ENCODE assay signal across 17 mouse cellular contexts in genomic region chr5:92901870-92902269, GRCm38 (mm10).
DNase-seq lines count a peak whose midpoint lies in the region; ATAC-seq lines count a peak whose summit lies in the region.
"Had no signal": no experiment of that assay in that cellular context is flagged by ENCODE, and none has a peak within 500 bp of the region (broad histone marks: within the 10 kb centered on the region; RNA-seq: fewer than 3 reads in every experiment).

No protein-coding gene starts in this region.

- peak; percentile 38 for DNase-seq in embryo, embryonic 10 days (ENCODE audit: low spot score)
- no peak for DNase-seq in embryo, embryonic 10.5 days (ENCODE audit: low spot score)
- no peak for DNase-seq in hindbrain, embryonic 10.5 days (ENCODE audit: low spot score)
- peak; percentile 83 for DNase-seq in midbrain, embryonic 11.5 days (ENCODE audit: low spot score, missing footprints)
- no peak for DNase-seq in midbrain, embryonic 10.5 days (ENCODE audit: low spot score)
- no peak for DNase-seq in layer of hippocampus, adult 11-12 months (ENCODE audit: low spot score)
- DNase-seq: adrenal gland, postnatal 10 days; cerebellum, adult 2 months; cerebellum, postnatal 25 days; lung, adult 2 months; lung, postnatal 14 days; thymus, postnatal 14 days had no signal

- no peak for ATAC-seq in hindbrain, embryonic 13.5 days (ENCODE audit: low FRiP score)
- no peak for ATAC-seq in midbrain, embryonic 11.5 days (ENCODE audit: low FRiP score)
- ATAC-seq: forebrain, embryonic 13.5 days; liver, embryonic 12.5 days; midbrain, embryonic 13.5 days had no signal

- H3K27ac ChIP-seq in hindbrain, embryonic 10.5 days, result 0 out of 2 replicates have a peak overlapping the region, but pooled peaks have one; percentile 16
- H3K27ac ChIP-seq in hindbrain, embryonic 13.5 days, result no peak overlapping the region
- no peak overlapping the region for H3K27ac ChIP-seq in midbrain, embryonic 11.5 days (ENCODE audit: low read depth, low read length)
- H3K27ac ChIP-seq in midbrain, embryonic 10.5 days (replicated peaks), result no peak overlapping the region
- H3K27ac ChIP-seq: forebrain, embryonic 13.5 days; limb, embryonic 12.5 days; liver, embryonic 12.5 days; midbrain, embryonic 13.5 days had no signal

- H3K4me1 ChIP-seq in hindbrain, embryonic 10.5 days (replicated peaks), result peaks cover 87% of the 10 kb centered on the region
- H3K4me1 ChIP-seq in hindbrain, embryonic 13.5 days (replicated peaks), result peaks cover 48% of the 10 kb centered on the region
- H3K4me1 ChIP-seq in midbrain, embryonic 11.5 days (ENCODE audit: control insufficient read depth, insufficient read depth, low read length), result peaks cover 44% of the 10 kb centered on the region
- H3K4me1 ChIP-seq in midbrain, embryonic 10.5 days, result peaks cover 90% of the 10 kb centered on the region

- no peaks in the 10 kb centered on the region for H3K27me3 ChIP-seq in hindbrain, embryonic 10.5 days (ENCODE audit: insufficient read depth, poor library complexity, severe bottlenecking)
- H3K27me3 ChIP-seq in hindbrain, embryonic 13.5 days, result no peaks in the 10 kb centered on the region
- H3K27me3 ChIP-seq in midbrain, embryonic 11.5 days (ENCODE audit: control insufficient read depth, insufficient read depth, low read length), result no peaks in the 10 kb centered on the region
- no peaks in the 10 kb centered on the region for H3K27me3 ChIP-seq in midbrain, embryonic 10.5 days (ENCODE audit: low read depth, poor library complexity, severe bottlenecking)
- H3K27me3 ChIP-seq: forebrain, embryonic 13.5 days; limb, embryonic 12.5 days; midbrain, embryonic 13.5 days had no signal

- WGBS in hindbrain, embryonic 10.5 days, result 57% methylated on average over 7 of the region's 7 CpGs
- 68% methylated on average over 7 of the region's 7 CpGs for WGBS in hindbrain, embryonic 13.5 days
- 65% methylated on average over 7 of the region's 7 CpGs for WGBS in midbrain, embryonic 11.5 days
- 71% methylated on average over 7 of the region's 7 CpGs for WGBS in midbrain, embryonic 10.5 days

- no peak overlapping the region for H3K9ac ChIP-seq in hindbrain, embryonic 13.5 days
- no peak overlapping the region for H3K9ac ChIP-seq in midbrain, embryonic 11.5 days (ENCODE audit: low read length)
- H3K9ac ChIP-seq: forebrain, embryonic 13.5 days; limb, embryonic 12.5 days; liver, embryonic 12.5 days; midbrain, embryonic 13.5 days had no signal

- no peak overlapping the region for H3K4me2 ChIP-seq in hindbrain, embryonic 13.5 days
- H3K4me2 ChIP-seq in midbrain, embryonic 11.5 days, result no peak overlapping the region
- H3K4me2 ChIP-seq: forebrain, embryonic 13.5 days; limb, embryonic 12.5 days; liver, embryonic 12.5 days; midbrain, embryonic 13.5 days had no signal

- peaks cover 9% of the 10 kb centered on the region; the same call in 1 of the 2 replicates for H3K36me3 ChIP-seq in hindbrain, embryonic 10.5 days
- no peaks in the 10 kb centered on the region for H3K36me3 ChIP-seq in hindbrain, embryonic 13.5 days
- no peaks in the 10 kb centered on the region for H3K36me3 ChIP-seq in midbrain, embryonic 11.5 days (ENCODE audit: control insufficient read depth, insufficient read depth, low read length)
- H3K36me3 ChIP-seq in midbrain, embryonic 10.5 days, result peaks cover 9% of the 10 kb centered on the region
- H3K36me3 ChIP-seq: limb, embryonic 12.5 days; liver, embryonic 12.5 days; midbrain, embryonic 13.5 days had no signal

- no peak overlapping the region for H3K4me3 ChIP-seq in hindbrain, embryonic 10.5 days
- no peak overlapping the region for H3K4me3 ChIP-seq in hindbrain, embryonic 13.5 days
- no peak overlapping the region for H3K4me3 ChIP-seq in midbrain, embryonic 11.5 days (ENCODE audit: low read depth, low read length)
- no peak overlapping the region for H3K4me3 ChIP-seq in midbrain, embryonic 10.5 days
- H3K4me3 ChIP-seq: forebrain, embryonic 13.5 days; limb, embryonic 12.5 days; liver, embryonic 12.5 days; midbrain, embryonic 13.5 days had no signal

- H3K9me3 ChIP-seq in hindbrain, embryonic 10.5 days, result no peaks in the 10 kb centered on the region
- no peaks in the 10 kb centered on the region for H3K9me3 ChIP-seq in hindbrain, embryonic 13.5 days
- H3K9me3 ChIP-seq in midbrain, embryonic 11.5 days (ENCODE audit: control insufficient read depth, low read length), result no peaks in the 10 kb centered on the region
- H3K9me3 ChIP-seq in midbrain, embryonic 10.5 days (replicated peaks), result no peaks in the 10 kb centered on the region
- H3K9me3 ChIP-seq: forebrain, embryonic 13.5 days; limb, embryonic 12.5 days; liver, embryonic 12.5 days; midbrain, embryonic 13.5 days had no signal

Comparison
In these comparisons a context has a peak if more than half of its experiments do, and no peak if none do; other contexts are left out.
1. DNase-seq: peak in embryo, embryonic 10 days (single experiment) and midbrain, embryonic 11.5 days (single experiment); none in embryo, embryonic 10.5 days (single experiment), hindbrain, embryonic 10.5 days (single experiment), midbrain, embryonic 10.5 days (single experiment) and layer of hippocampus, adult 11-12 months (single experiment).